Mouse (Mus musculus) liver, adult 2 months (tissue): Measurements from ENCODE around the gene Aldh3b3. TPM values are rescaled to one million over a fixed set of nuclear protein-coding genes. Genes with fewer than 3 reads are reported as not detected.

Experiments
- DNase-seq: peaks from one replicate; pipeline ENCODE4 v3.0.0-alpha.2; 2011; ENCODE audit warnings: low read depth, low spot score; ENCODE audit errors: extremely low read depth
- H3K27ac ChIP-seq: fragments of 200-500 bp; replicated peaks from 2 replicates; pipeline ENCODE4 v1.5.1; 2012; ENCODE audit warnings: low read depth, mild to moderate bottlenecking, control low read depth, inconsistent platforms, low read length; ENCODE audit not compliant: insufficient read depth
- H3K27me3 ChIP-seq: fragments of 200-500 bp; 2 replicates; pipeline ENCODE4 v1.6.1; 2012; ENCODE audit warnings: mild to moderate bottlenecking, moderate library complexity, low read length, inconsistent platforms; ENCODE audit not compliant: control insufficient read depth, insufficient read depth
- H3K36me3 ChIP-seq: fragments of 200-500 bp; 2 replicates; pipeline ENCODE4 v1.6.1; 2012; ENCODE audit warnings: low read length, inconsistent platforms; ENCODE audit not compliant: control insufficient read depth, insufficient read depth
- H3K4me1 ChIP-seq: fragments of 200-500 bp; 2 replicates; pipeline ENCODE4 v1.6.1; 2011; ENCODE audit warnings: low read length; ENCODE audit not compliant: control insufficient read depth, insufficient read depth
- H3K4me3 ChIP-seq: fragments of 200-500 bp; 2 replicates; pipeline ENCODE4 v1.5.1; 2011; ENCODE audit warnings: low read depth, mild to moderate bottlenecking, control low read depth, low read length, moderate library complexity; ENCODE audit not compliant: insufficient read depth
- H3K79me2 ChIP-seq: fragments of 200-500 bp; 2 replicates; pipeline ENCODE4 v1.6.1; 2012; ENCODE audit warnings: inconsistent platforms, mild to moderate bottlenecking, low read length, moderate library complexity; ENCODE audit not compliant: control insufficient read depth, insufficient read depth
- H3K9ac ChIP-seq: fragments of 200-500 bp; 2 replicates; pipeline ENCODE4 v1.6.1; 2012; ENCODE audit warnings: low read depth, mild to moderate bottlenecking, control low read depth, inconsistent platforms, low read length
- CTCF ChIP-seq: fragments of 200-500 bp; IDR thresholded peaks from 2 replicates; pipeline ENCODE4 v1.5.1; 2011; ENCODE audit warnings: low read depth, low read length, control low read depth
- POLR2A ChIP-seq: fragments of 200-500 bp; IDR thresholded peaks from 2 replicates; pipeline ENCODE4 v1.6.1; 2011; ENCODE audit warnings: low read length, control low read depth; ENCODE audit not compliant: insufficient read depth; ENCODE audit errors: extremely low read depth
- WGBS: fragments of 180-500 bp; shearing (Covaris S2); methylation state at CpG from one replicate; pipeline ENCODE4 v1.1.7; 2018; 5-methylcytosine and 5-hydroxymethylcytosine counted together
- polyA plus RNA-seq: library from polyadenylated mRNA; depleted of rRNA; stranded (reverse); fragments of >200 nt; gene quantifications from 2 replicates; pipeline ENCODE4 v1.2.3, GENCODE M21; 2012
- total RNA-seq: library from RNA; depleted of rRNA; stranded (reverse); fragments of >200 nt; gene quantifications from 2 replicates; pipeline ENCODE4 v1.2.3, GENCODE M21; 2014

Gene Aldh3b3
- total and polyA plus RNA-seq, 2 experiments, result 0.74 to 7.7 TPM

- no peaks in the 10 kb centered on the region for H3K27me3 ChIP-seq
- no peak for DNase-seq
- WGBS, result 90% methylated on average over 1 of the region's 1 CpGs
Observed at GRCm38 (mm10) chr19:4003112-4003511, 44.7 kb downstream of the Aldh3b3 start, which contains the start of gene Doc2g. Gene Doc2g, plus strand, starts transcription at chr19:4003313.

GRCm38 (mm10) chr19:4003641-4004040, 45.2 kb downstream of the Aldh3b3 start:
- no peak for DNase-seq
- Histone ChIP-seq H3K9ac (no peak overlapping the region), H3K36me3 (peaks cover 11% of the 10 kb centered on the region; the same call in 1 of the 2 replicates), H3K4me1 (peaks cover 10% of the 10 kb centered on the region), H3K79me2 (no peaks in the 10 kb centered on the region), H3K27ac (no peak overlapping the region), H3K27me3 (no peaks in the 10 kb centered on the region), H3K4me3 (no peak overlapping the region)
- TF ChIP-seq POLR2A, result no peak
- TF ChIP-seq CTCF, result no peak
- 88% methylated on average over 12 of the region's 12 CpGs for WGBS

More at GRCm38 (mm10) chr19:4003112-4003511, 44.7 kb downstream of the Aldh3b3 start, which contains the start of gene Doc2g:
- H3K27ac ChIP-seq, result no peak within 1 kb of the TSS
- TF ChIP-seq POLR2A (no peak), CTCF (no peak)
- H3K4me3 ChIP-seq, result no peak within 1 kb of the TSS
- peaks cover 10% of the 10 kb centered on the region for H3K4me1 ChIP-seq
- no peak within 1 kb of the TSS for H3K9ac ChIP-seq
- peaks cover 6% of the 10 kb centered on the region; the same call in 1 of the 2 replicates for H3K36me3 ChIP-seq
- H3K79me2 ChIP-seq, result no peaks in the 10 kb centered on the region

GRCm38 (mm10) chr19:4004331-4004730, 45.9 kb downstream of the Aldh3b3 start:
- no peaks in the 10 kb centered on the region for H3K79me2 ChIP-seq
- WGBS, result 90% methylated on average over 15 of the region's 15 CpGs
- peaks cover 10% of the 10 kb centered on the region for H3K4me1 ChIP-seq
- H3K4me3 ChIP-seq, result no peak overlapping the region
- H3K36me3 ChIP-seq, result peaks cover 14% of the 10 kb centered on the region; the same call in 1 of the 2 replicates
- no peak for TF ChIP-seq POLR2A
- no peak for TF ChIP-seq CTCF
- DNase-seq, result no peak
- no peaks in the 10 kb centered on the region for H3K27me3 ChIP-seq
- no peak overlapping the region for H3K9ac ChIP-seq
- no peak overlapping the region for H3K27ac ChIP-seq

- Histone ChIP-seq H3K9ac (no peak overlapping the region), H3K4me3 (no peak overlapping the region), H3K27me3 (no peaks in the 10 kb centered on the region), H3K4me1 (peaks cover 5% of the 10 kb centered on the region), H3K36me3 (peaks cover 17% of the 10 kb centered on the region; the same call in 1 of the 2 replicates), H3K27ac (no peak overlapping the region), H3K79me2 (no peaks in the 10 kb centered on the region)
- WGBS, result 91% methylated on average over 9 of the region's 9 CpGs
- DNase-seq, result no peak
- TF ChIP-seq CTCF, result no peak
- TF ChIP-seq POLR2A, result no peak
Observed at GRCm38 (mm10) chr19:4005091-4005490, 46.6 kb downstream of the Aldh3b3 start.

GRCm38 (mm10) chr19:4005971-4006370, 47.5 kb downstream of the Aldh3b3 start:
- no peak overlapping the region for H3K9ac ChIP-seq
- WGBS, result 96% methylated on average over 8 of the region's 8 CpGs
- peaks cover 5% of the 10 kb centered on the region for H3K4me1 ChIP-seq
- no peaks in the 10 kb centered on the region for H3K79me2 ChIP-seq
- DNase-seq, result no peak
- H3K4me3 ChIP-seq, result no peak overlapping the region
- H3K36me3 ChIP-seq, result peaks cover 17% of the 10 kb centered on the region; the same call in 1 of the 2 replicates
- H3K27ac ChIP-seq, result no peak overlapping the region
- no peaks in the 10 kb centered on the region for H3K27me3 ChIP-seq
- TF ChIP-seq CTCF (no peak), POLR2A (no peak)

- H3K9ac ChIP-seq, result no peak overlapping the region
- TF ChIP-seq POLR2A, result no peak
- TF ChIP-seq CTCF, result no peak
- peaks cover 17% of the 10 kb centered on the region; the same call in 1 of the 2 replicates for H3K36me3 ChIP-seq
- no peak overlapping the region for H3K27ac ChIP-seq
- 95% methylated on average over 5 of the region's 5 CpGs for whole genome bisulfite sequencing
- peaks cover 9% of the 10 kb centered on the region for H3K4me1 ChIP-seq
- no peaks in the 10 kb centered on the region; the same call in 1 of the 2 replicates for H3K79me2 ChIP-seq
- no peak for DNase-seq
- no peak overlapping the region for H3K4me3 ChIP-seq
- no peaks in the 10 kb centered on the region for H3K27me3 ChIP-seq
Observed at GRCm38 (mm10) chr19:4011086-4011485, 52.6 kb downstream of the Aldh3b3 start.
